Mouse (Mus musculus): ENCODE measurements around the gene Pigp. TPM values are rescaled to one million over a fixed set of nuclear protein-coding genes. Genes with fewer than 3 reads are reported as not detected.

Pigp gene
- polyA plus RNA-seq, 1 experiment from 2014 or later, result 98.0 TPM

- peaks cover 30% of the 10 kb centered on the region for H3K27me3 ChIP-seq
- no peak for ATAC-seq (ENCODE audit: borderline replicate concordance, extremely low read depth, low FRiP score, low TSS enrichment)
- no peak overlapping the region for H3K4me2 ChIP-seq
- 73% methylated on average over 9 of the region's 9 CpGs for WGBS
- H3K9me3 ChIP-seq, result no peaks in the 10 kb centered on the region
- no peak overlapping the region for H3K4me3 ChIP-seq
- no peak overlapping the region for H3K27ac ChIP-seq
- no peaks in the 10 kb centered on the region for H3K36me3 ChIP-seq
- H3K9ac ChIP-seq, result no peak overlapping the region
- peaks cover 20% of the 10 kb centered on the region for H3K4me1 ChIP-seq
Measured at GRCm38 (mm10) chr16:94331233-94331885, 40.3 kb downstream of the Pigp start.

GRCm38 (mm10) chr16:94330429-94330828, 41.2 kb downstream of the Pigp start:
- Histone ChIP-seq H3K4me1 (peaks cover 20% of the 10 kb centered on the region), H3K36me3 (no peaks in the 10 kb centered on the region), H3K27ac (no peak overlapping the region), H3K9ac (no peak overlapping the region), H3K9me3 (no peaks in the 10 kb centered on the region), H3K27me3 (peaks cover 30% of the 10 kb centered on the region), H3K4me2 (no peak overlapping the region), H3K4me3 (no peak overlapping the region)
- 81% methylated on average over 5 of the region's 5 CpGs for WGBS
- no peak for ATAC-seq (ENCODE audit: borderline replicate concordance, extremely low read depth, low FRiP score, low TSS enrichment)

GRCm38 (mm10) chr16:94328881-94329867, 42.5 kb downstream of the Pigp start:
- ATAC-seq (ENCODE audit: borderline replicate concordance, extremely low read depth, low FRiP score, low TSS enrichment), result no peak
- Histone ChIP-seq H3K27ac (peak overlapping the region; percentile 55; the same call in 1 of the 2 replicates), H3K4me1 (peaks cover 20% of the 10 kb centered on the region), H3K36me3 (no peaks in the 10 kb centered on the region), H3K4me2 (peak overlapping the region; percentile 92), H3K4me3 (peak overlapping the region; percentile 55), H3K9me3 (no peaks in the 10 kb centered on the region), H3K9ac (peak overlapping the region; percentile 59), H3K27me3 (peaks cover 32% of the 10 kb centered on the region)
- WGBS, result 10% methylated on average over 25 of the region's 25 CpGs

GRCm38 (mm10) chr16:94327781-94328711, 43.6 kb downstream of the Pigp start, which contains the start of gene Ripply3:
Gene Ripply3, plus strand, starts transcription at chr16:94328420.
- under 1% methylated on average over 63 of the region's 63 CpGs for WGBS
- H3K4me3 ChIP-seq, result peak within 1 kb of the TSS; percentile 55
- peak within 1 kb of the TSS; percentile 59 for H3K9ac ChIP-seq
- H3K4me1 ChIP-seq, result peaks cover 20% of the 10 kb centered on the region
- H3K36me3 ChIP-seq, result no peaks in the 10 kb centered on the region
- H3K27ac ChIP-seq, result peak within 1 kb of the TSS; percentile 65
- peak within 1 kb of the TSS; percentile 92 for H3K4me2 ChIP-seq
- H3K27me3 ChIP-seq, result peaks cover 32% of the 10 kb centered on the region
- peak; percentile 76 for ATAC-seq (ENCODE audit: borderline replicate concordance, extremely low read depth, low FRiP score, low TSS enrichment)
- no peaks in the 10 kb centered on the region for H3K9me3 ChIP-seq

GRCm38 (mm10) chr16:94326008-94326407, 45.6 kb downstream of the Pigp start:
- H3K4me3 ChIP-seq, result no peak overlapping the region
- H3K9ac ChIP-seq, result no peak overlapping the region
- H3K27ac ChIP-seq, result no peak overlapping the region
- no peaks in the 10 kb centered on the region for H3K36me3 ChIP-seq
- WGBS, result 89% methylated on average over 3 of the region's 3 CpGs
- no peaks in the 10 kb centered on the region for H3K9me3 ChIP-seq
- H3K27me3 ChIP-seq, result peaks cover 32% of the 10 kb centered on the region
- no peak overlapping the region for H3K4me2 ChIP-seq
- peaks cover 20% of the 10 kb centered on the region for H3K4me1 ChIP-seq
- ATAC-seq (ENCODE audit: borderline replicate concordance, extremely low read depth, low FRiP score, low TSS enrichment), result no peak

GRCm38 (mm10) chr16:94323681-94324080, 48.0 kb downstream of the Pigp start:
- no peak overlapping the region for H3K4me3 ChIP-seq
- H3K4me1 ChIP-seq, result peaks cover 10% of the 10 kb centered on the region
- H3K4me2 ChIP-seq, result no peak overlapping the region
- H3K9me3 ChIP-seq, result no peaks in the 10 kb centered on the region
- no peaks in the 10 kb centered on the region for H3K36me3 ChIP-seq
- peaks cover 22% of the 10 kb centered on the region for H3K27me3 ChIP-seq
- no peak overlapping the region for H3K9ac ChIP-seq
- ATAC-seq (ENCODE audit: borderline replicate concordance, extremely low read depth, low FRiP score, low TSS enrichment), result no peak
- H3K27ac ChIP-seq, result 0 out of 2 replicates have a peak overlapping the region, but pooled peaks have one; percentile 3
- WGBS, result 48% methylated on average over 5 of the region's 5 CpGs

GRCm38 (mm10) chr16:94320223-94320622, 51.4 kb downstream of the Pigp start:
- H3K9ac ChIP-seq, result no peak overlapping the region
- 74% methylated on average over 5 of the region's 5 CpGs for WGBS
- H3K4me2 ChIP-seq, result no peak overlapping the region
- H3K27ac ChIP-seq, result no peak overlapping the region
- no peaks in the 10 kb centered on the region for H3K4me1 ChIP-seq
- H3K36me3 ChIP-seq, result no peaks in the 10 kb centered on the region
- no peak overlapping the region for H3K4me3 ChIP-seq
- H3K27me3 ChIP-seq, result 0 out of 2 replicates have a peak, but pooled peaks cover 3% of the 10 kb centered on the region
- ATAC-seq (ENCODE audit: borderline replicate concordance, extremely low read depth, low FRiP score, low TSS enrichment), result no peak
- no peaks in the 10 kb centered on the region for H3K9me3 ChIP-seq

- no peaks in the 10 kb centered on the region for H3K36me3 ChIP-seq
- H3K4me3 ChIP-seq, result no peak overlapping the region
- ATAC-seq (ENCODE audit: borderline replicate concordance, extremely low read depth, low FRiP score, low TSS enrichment), result no peak
- H3K9me3 ChIP-seq, result no peaks in the 10 kb centered on the region
- no peaks in the 10 kb centered on the region for H3K27me3 ChIP-seq
- no peak overlapping the region for H3K9ac ChIP-seq
- no peak overlapping the region for H3K4me2 ChIP-seq
- H3K27ac ChIP-seq, result peak overlapping the region; percentile 7; the same call in 1 of the 2 replicates
- 47% methylated on average over 5 of the region's 5 CpGs for WGBS
- peaks cover 5% of the 10 kb centered on the region; the same call in 1 of the 2 replicates for H3K4me1 ChIP-seq
Measured at GRCm38 (mm10) chr16:94317752-94318151, 53.9 kb downstream of the Pigp start.

GRCm38 (mm10) chr16:94315215-94315614, 56.4 kb downstream of the Pigp start:
- Histone ChIP-seq H3K27ac (no peak overlapping the region), H3K36me3 (no peaks in the 10 kb centered on the region), H3K9me3 (no peaks in the 10 kb centered on the region), H3K4me2 (no peak overlapping the region), H3K27me3 (no peaks in the 10 kb centered on the region), H3K4me1 (peaks cover 10% of the 10 kb centered on the region; the same call in 1 of the 2 replicates), H3K4me3 (no peak overlapping the region), H3K9ac (no peak overlapping the region)
- no peak for ATAC-seq (ENCODE audit: borderline replicate concordance, extremely low read depth, low FRiP score, low TSS enrichment)
- 28% methylated on average over 1 of the region's 1 CpGs for WGBS

- no peak for ATAC-seq (ENCODE audit: borderline replicate concordance, extremely low read depth, low FRiP score, low TSS enrichment)
- no peak overlapping the region for H3K9ac ChIP-seq
- H3K4me2 ChIP-seq, result no peak overlapping the region
- H3K27ac ChIP-seq, result no peak overlapping the region
- peaks cover 10% of the 10 kb centered on the region; the same call in 1 of the 2 replicates for H3K4me1 ChIP-seq
- 89% methylated on average over 5 of the region's 5 CpGs for WGBS
- H3K4me3 ChIP-seq, result no peak overlapping the region
- no peaks in the 10 kb centered on the region for H3K9me3 ChIP-seq
- H3K27me3 ChIP-seq, result no peaks in the 10 kb centered on the region
- H3K36me3 ChIP-seq, result no peaks in the 10 kb centered on the region
Measured at GRCm38 (mm10) chr16:94314626-94315025, 57.0 kb downstream of the Pigp start.
